Mouse (Mus musculus): ENCODE measurements around the gene Pcsk4. TPM values are rescaled to one million over a fixed set of nuclear protein-coding genes. Genes with fewer than 3 reads are reported as not detected.
A peak's percentile ranks its signal among the peaks of the same experiment; 100 is the strongest.

Pcsk4 gene
- polyA plus RNA-seq, 1 experiment = 2.2 TPM

DNA sequence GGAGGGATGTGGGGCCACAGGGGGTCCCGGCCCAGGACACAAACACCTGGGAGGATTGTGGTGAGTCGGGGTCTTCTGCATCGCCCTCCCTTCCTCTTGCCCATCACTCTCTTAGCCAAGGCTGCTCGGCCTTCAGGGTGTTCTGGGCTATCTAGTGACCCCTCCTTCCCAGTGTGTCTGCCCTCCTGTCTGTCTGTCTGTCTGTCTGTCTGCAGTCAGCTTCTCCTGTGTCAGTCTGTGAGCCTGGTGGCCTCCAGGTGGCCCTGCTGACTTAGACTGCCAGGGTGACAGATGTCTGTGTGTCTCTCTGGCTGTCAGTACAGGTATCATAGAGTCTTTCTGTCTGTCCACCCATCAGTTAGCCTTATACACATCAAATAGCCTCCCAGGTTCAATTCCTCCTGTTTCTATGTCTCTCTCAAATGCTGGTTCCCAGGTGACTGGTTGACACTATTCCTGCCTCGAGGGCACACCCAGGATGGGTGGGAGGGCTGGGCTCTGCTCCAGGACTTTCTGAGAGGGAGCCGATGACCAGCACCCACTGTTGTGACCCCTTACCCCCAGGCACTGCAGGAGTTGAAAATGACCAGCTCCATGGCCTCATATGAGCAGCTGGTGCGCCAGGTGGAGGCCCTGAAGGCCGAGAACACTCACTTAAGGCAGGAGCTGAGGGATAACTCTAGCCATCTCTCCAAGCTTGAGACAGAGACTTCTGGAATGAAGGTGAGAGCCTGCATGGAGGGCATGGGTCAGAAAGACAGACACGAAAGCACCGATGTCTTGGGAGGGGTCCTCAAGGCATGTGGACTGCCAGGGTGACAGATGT is 27.8 kb downstream of the Pcsk4 start:
- no peak overlapping the region for H3K27ac ChIP-seq (ENCODE audit: insufficient read depth, low read depth, low read length)
- H3K4me1 ChIP-seq (ENCODE audit: control insufficient read depth, insufficient read depth, low read length) = no peaks in the 10 kb centered on the region
- no peak overlapping the region for H3K4me3 ChIP-seq (ENCODE audit: insufficient read depth, low read length)
- TF ChIP-seq CTCF (IDR thresholded peaks at IDR 0.05; ENCODE audit: low read depth, low read length) = no peak
- no peak for TF ChIP-seq POLR2A (IDR thresholded peaks at IDR 0.05; ENCODE audit: borderline replicate concordance, low read depth, low read length)

DNA sequence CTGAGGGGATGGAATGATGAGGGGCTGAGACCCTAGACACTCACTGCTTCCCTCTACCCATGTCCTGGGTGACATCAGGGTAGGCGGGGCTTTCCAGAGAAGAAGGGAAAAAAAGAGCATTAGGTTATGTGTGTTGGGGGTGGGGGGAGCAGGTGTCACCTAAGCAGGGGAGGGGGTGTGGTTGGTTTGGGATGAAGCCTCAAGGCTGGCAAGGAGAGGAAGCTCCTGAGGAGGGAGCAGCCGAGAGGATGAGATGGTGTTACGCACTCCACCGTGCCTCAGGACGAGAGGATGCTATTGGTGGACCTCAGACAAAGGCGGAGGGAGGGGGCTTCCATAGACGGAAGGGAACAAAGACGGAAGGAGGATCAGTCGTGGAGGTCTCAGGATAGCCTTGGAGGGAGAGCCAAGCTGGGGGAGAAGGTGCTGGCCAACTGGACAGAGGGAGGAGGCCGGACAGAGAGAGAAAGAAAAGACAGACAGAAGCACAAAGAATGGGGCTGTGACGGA is 28.6 kb downstream of the Pcsk4 start:
- TF ChIP-seq CTCF (IDR thresholded peaks at IDR 0.05; ENCODE audit: low read depth, low read length) = no peak
- TF ChIP-seq POLR2A (IDR thresholded peaks at IDR 0.05; ENCODE audit: borderline replicate concordance, low read depth, low read length) = no peak
- no peaks in the 10 kb centered on the region for H3K4me1 ChIP-seq (ENCODE audit: control insufficient read depth, insufficient read depth, low read length)
- H3K4me3 ChIP-seq (ENCODE audit: insufficient read depth, low read length) = no peak overlapping the region
- H3K27ac ChIP-seq (ENCODE audit: insufficient read depth, low read depth, low read length) = no peak overlapping the region

DNA sequence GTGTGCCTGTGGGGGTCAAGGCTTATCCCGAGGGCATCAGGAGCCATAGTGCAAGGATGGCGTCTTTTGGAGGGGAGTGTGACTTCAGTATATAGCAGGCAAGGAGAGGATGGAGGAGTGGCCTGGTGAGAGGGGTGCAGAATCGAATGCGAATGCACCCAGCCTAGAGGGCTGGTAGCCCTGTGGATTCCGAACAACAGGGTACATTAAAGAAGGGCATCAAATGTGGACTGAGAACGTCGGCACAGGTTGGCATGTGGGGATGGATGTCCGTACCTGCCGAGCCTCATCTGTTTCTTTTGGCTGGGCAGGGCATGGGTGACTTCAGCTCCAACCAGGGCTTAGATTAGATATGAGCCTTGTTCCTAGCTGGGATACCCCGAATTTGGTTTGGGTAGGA is 29.5 kb downstream of the Pcsk4 start:
- Histone ChIP-seq H3K27ac (ENCODE audit: insufficient read depth, low read depth, low read length) (no peak overlapping the region), H3K4me3 (ENCODE audit: insufficient read depth, low read length) (no peak overlapping the region), H3K4me1 (ENCODE audit: control insufficient read depth, insufficient read depth, low read length) (no peaks in the 10 kb centered on the region)
- TF ChIP-seq POLR2A (IDR thresholded peaks at IDR 0.05; ENCODE audit: borderline replicate concordance, low read depth, low read length) (no peak), CTCF (IDR thresholded peaks at IDR 0.05; ENCODE audit: low read depth, low read length) (no peak)

DNA sequence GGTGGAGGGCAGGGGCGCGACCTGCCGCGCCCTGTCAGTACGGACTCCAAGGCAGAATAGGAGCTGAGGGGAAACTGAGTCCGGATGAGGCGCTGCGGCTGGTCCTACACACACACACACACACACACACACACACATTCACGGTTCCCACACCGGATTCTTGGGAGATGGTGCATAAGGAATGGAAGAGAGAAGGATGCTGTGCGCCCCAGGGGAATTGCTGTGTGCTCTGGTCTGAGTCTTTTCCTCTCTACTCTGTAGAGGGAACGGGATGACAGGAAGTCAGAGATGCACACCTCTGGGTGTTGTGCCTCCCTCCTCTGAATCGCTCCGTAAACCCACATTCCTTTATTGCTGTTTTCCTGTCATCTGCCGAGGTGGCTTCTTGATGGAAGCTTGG is 30.0 kb downstream of the Pcsk4 start:
- no peak overlapping the region for H3K4me3 ChIP-seq (ENCODE audit: insufficient read depth, low read length)
- H3K27ac ChIP-seq (ENCODE audit: insufficient read depth, low read depth, low read length) = no peak overlapping the region
- no peaks in the 10 kb centered on the region for H3K4me1 ChIP-seq (ENCODE audit: control insufficient read depth, insufficient read depth, low read length)
- no peak for TF ChIP-seq CTCF (IDR thresholded peaks at IDR 0.05; ENCODE audit: low read depth, low read length)

DNA sequence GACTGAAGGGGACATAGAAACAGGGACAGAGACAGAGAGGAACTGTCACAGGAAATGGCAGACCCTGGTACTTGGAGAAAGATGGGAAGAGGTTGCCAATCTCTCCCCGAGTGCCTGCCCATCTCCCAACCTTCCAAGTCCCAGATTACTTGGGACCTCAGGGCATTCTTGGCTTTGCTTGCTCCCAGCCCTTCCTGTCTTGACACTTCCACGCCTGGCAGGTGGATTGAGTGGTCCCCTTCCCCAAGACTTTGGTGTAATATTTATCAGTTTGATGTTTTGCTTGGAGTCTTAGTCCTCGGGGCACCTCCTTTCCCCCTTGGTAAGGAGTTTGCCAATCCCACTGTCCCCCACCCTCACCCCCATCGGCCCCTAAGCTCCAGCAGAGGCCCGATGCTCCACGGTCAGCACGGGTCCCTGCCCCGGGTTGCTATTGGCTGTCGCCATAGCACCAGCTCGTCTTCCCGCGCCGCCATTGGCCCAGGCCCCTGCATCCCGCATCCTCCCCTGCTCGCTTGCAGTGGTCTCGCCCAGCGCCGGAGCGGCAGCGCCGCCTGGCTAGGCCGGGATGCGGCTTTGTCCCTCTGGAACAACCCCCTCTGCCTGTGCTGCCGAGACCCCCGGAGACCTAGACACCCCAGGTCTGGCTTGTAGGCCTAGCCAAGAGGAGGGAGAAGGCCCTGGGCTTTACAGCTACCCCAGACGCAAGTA is 30.6 kb downstream of the Pcsk4 start:
- no peak for TF ChIP-seq CTCF (IDR thresholded peaks at IDR 0.05; ENCODE audit: low read depth, low read length)
- TF ChIP-seq POLR2A (IDR thresholded peaks at IDR 0.05; ENCODE audit: borderline replicate concordance, low read depth, low read length) = no peak
- H3K4me3 ChIP-seq (ENCODE audit: insufficient read depth, low read length) = no peak overlapping the region
- peaks cover 3% of the 10 kb centered on the region; the same call in 1 of the 2 replicates for H3K4me1 ChIP-seq (ENCODE audit: control insufficient read depth, insufficient read depth, low read length)
- H3K27ac ChIP-seq (ENCODE audit: insufficient read depth, low read depth, low read length) = no peak overlapping the region

DNA sequence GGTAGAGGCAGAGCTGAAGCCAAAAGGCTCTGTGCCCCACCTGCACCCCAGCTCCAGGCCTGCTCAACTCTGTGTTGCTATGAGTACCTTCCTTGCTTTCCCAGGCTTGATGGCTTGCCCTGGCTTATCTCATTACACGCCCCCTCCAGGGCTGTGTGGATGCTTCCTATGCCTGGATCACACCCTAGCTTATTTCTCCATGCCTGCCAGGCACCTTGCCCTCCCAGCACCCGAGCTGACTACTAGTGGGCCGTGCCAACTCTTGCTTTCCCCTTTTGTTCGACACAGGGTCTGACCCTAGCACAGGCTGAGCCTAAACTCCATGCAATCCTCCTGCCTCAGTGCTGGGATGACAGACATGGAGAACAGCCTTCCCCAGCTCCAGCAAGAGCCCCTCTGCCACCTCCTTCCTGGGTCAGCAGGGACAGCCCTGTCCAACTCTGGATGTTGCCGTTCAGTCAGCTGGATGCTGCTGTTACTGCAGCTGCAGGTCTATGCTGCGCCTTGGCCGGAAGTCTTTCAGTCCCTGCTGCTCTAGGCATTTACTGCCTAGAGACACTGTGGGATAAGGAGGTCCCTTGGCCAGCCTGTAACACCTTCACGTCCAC is 31.7 kb downstream of the Pcsk4 start:
- Histone ChIP-seq H3K4me3 (ENCODE audit: insufficient read depth, low read length) (no peak overlapping the region), H3K27ac (ENCODE audit: insufficient read depth, low read depth, low read length) (no peak overlapping the region), H3K4me1 (ENCODE audit: control insufficient read depth, insufficient read depth, low read length) (peaks cover 3% of the 10 kb centered on the region; the same call in 1 of the 2 replicates)
- no peak for TF ChIP-seq CTCF (IDR thresholded peaks at IDR 0.05; ENCODE audit: low read depth, low read length)
- no peak for TF ChIP-seq POLR2A (IDR thresholded peaks at IDR 0.05; ENCODE audit: borderline replicate concordance, low read depth, low read length)

DNA sequence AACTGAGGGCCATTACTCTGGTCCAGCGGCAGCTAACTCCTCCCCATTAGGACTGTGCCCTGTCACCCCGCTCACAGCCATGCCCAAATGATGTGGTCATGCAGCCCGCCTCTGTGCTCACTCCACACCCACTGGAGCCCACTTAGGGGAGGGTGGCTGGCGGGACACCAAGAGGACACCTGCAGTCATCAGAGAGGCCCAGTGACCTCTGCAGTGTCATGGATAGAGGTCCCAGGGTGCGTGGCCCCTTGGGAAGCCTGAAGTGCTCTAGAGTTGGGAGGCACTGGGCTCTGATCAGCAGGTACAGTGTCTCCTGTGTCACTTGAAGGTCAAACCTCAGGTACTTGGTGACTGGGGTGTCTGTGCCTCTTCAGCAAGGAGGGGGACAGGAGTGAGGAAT is 32.5 kb downstream of the Pcsk4 start:
- peaks cover 3% of the 10 kb centered on the region; the same call in 1 of the 2 replicates for H3K4me1 ChIP-seq (ENCODE audit: control insufficient read depth, insufficient read depth, low read length)
- TF ChIP-seq CTCF (IDR thresholded peaks at IDR 0.05; ENCODE audit: low read depth, low read length) = no peak
- no peak for TF ChIP-seq POLR2A (IDR thresholded peaks at IDR 0.05; ENCODE audit: borderline replicate concordance, low read depth, low read length)
- no peak overlapping the region for H3K4me3 ChIP-seq (ENCODE audit: insufficient read depth, low read length)
- H3K27ac ChIP-seq (ENCODE audit: insufficient read depth, low read depth, low read length) = no peak overlapping the region

DNA sequence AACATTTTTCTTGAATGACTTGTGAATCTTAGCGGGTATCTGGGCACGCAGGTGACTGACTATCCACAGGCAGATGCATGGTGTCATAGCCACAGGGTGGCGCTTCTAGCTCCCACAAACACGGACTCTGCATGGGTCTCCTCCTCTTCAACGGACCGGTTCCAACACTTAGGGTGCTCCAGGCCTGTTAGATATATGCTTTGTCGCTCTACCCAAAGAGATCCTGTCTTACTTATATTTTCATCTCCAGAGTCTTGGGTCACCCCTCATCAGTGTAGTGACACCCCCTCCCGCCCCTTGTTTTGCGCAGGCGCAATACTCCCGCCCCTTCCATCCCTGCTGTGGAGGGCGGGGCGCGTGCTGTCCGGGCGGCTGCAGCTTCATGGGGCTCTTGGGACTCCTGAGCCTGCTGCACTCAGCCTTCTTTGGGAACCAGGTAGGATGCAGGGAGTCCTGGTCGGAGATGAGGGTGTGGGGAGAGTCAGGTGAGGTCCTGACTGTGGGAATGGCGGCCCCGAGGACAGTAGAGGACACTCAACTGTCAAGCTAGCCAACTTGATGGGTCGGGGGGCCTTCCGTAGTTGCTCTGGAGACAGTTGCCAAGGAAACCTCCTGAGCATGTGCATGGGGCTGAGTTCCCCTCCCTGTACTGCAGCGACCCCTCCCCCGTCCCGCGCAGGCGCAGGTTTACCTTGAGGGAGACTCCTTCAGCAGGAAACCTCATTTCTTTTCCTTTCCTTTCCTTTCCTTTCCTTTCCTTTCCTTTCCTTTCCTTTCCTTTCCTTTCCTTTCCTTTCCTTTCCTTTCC is 33.5 kb downstream of the Pcsk4 start, which contains the start of gene Apc2:
Apc2 (plus strand) TSS at position 360 of the 808 bp plus-strand sequence.
- H3K27ac ChIP-seq (ENCODE audit: insufficient read depth, low read depth, low read length) = no peak within 1 kb of the TSS
- H3K4me1 ChIP-seq (ENCODE audit: control insufficient read depth, insufficient read depth, low read length) = peaks cover 3% of the 10 kb centered on the region; the same call in 1 of the 2 replicates
- H3K4me3 ChIP-seq (ENCODE audit: insufficient read depth, low read length) = peak within 1 kb of the TSS; percentile 5; the same call in 1 of the 2 replicates
- TF ChIP-seq POLR2A (IDR thresholded peaks at IDR 0.05; ENCODE audit: borderline replicate concordance, low read depth, low read length) = no peak
- TF ChIP-seq CTCF (IDR thresholded peaks at IDR 0.05; ENCODE audit: low read depth, low read length) = peak; percentile 61

DNA sequence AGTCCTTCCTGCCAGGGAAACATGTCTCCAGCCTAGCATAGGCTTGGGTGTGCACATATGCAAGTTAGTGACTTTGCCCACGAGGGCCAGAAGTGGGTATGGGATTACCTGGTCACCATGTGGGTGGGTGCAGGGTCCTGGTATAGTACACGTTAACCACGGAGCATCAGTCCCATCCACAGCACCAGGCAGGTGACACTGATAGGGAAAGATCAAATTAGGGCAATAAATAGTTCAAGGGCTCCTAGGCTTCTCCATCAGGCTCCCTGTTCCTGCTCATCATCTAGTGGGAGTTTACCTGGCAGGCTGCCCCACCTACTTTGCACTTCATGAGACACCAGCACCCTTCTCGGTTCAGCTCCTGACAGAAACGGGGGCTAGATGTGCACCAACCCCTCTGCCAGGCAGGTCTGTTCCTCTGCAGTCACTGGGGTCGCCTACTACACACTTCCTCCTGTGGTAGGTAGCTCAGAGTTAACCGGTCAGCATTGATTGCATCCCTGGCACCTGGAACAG is 34.5 kb downstream of the Pcsk4 start:
- Histone ChIP-seq H3K27ac (ENCODE audit: insufficient read depth, low read depth, low read length) (no peak overlapping the region), H3K4me1 (ENCODE audit: control insufficient read depth, insufficient read depth, low read length) (peaks cover 3% of the 10 kb centered on the region; the same call in 1 of the 2 replicates), H3K4me3 (ENCODE audit: insufficient read depth, low read length) (no peak overlapping the region)
- no peak for TF ChIP-seq POLR2A (IDR thresholded peaks at IDR 0.05; ENCODE audit: borderline replicate concordance, low read depth, low read length)
- TF ChIP-seq CTCF (IDR thresholded peaks at IDR 0.05; ENCODE audit: low read depth, low read length) = no peak
